In the genomic region with DNA sequence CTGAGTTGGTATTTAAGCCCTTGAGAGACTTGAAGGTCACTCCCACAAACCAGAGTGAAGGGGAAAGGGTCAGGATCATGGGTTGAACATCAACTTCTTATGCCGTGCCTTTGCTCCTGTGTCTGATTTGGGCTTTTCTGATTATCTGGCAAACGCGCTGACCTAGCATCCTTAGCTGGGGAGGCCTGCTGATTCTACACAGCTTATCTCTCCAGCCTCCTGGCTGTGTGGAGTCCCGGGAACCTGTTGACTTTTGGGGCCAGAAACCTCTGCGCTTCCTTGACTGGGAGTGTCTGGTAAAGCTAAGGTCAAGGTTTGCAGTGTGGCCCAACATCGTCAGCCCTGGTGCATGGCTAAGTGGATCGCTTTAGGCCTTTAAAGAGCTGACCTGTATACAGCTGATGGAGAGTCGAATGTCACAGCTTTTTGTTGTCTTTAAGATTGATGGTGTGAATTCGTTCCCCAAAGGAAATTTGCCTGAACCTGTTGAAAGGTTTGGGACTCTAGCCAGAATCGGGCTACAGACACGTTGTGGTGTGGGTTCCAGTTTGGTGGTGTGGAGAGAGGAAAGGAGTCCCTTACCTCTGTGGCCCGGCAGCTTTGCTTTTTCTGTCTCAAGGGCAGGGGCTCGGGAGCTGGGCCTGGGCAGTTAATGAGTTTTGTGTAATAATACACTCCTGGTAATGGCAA, we compare ENCODE assay signal across 9 mouse cellular contexts. TPM values are rescaled to one million over a fixed set of nuclear protein-coding genes. Genes with fewer than 3 reads are reported as not detected.
A peak's percentile ranks its signal among the peaks of the same experiment; 100 is the strongest.
DNase-seq lines count a peak whose midpoint lies in the region; ATAC-seq lines count a peak whose summit lies in the region.
"Had no signal": no experiment of that assay in that cellular context is flagged by ENCODE, and none has a peak within 500 bp of the region (broad histone marks: within the 10 kb centered on the region; RNA-seq: fewer than 3 reads in every experiment).

No protein-coding gene starts in this region.

- ATAC-seq in neural tube, embryonic 12.5 days (ENCODE audit: low FRiP score, low read depth), result no peak
- ATAC-seq in stomach, embryonic 16.5 days (ENCODE audit: insufficient read depth, low FRiP score), result no peak

- 45% methylated on average over 13 of the region's 13 CpGs for WGBS in neural tube, embryonic 12.5 days
- WGBS in stomach, embryonic 16.5 days, result 37% methylated on average over 13 of the region's 13 CpGs

- no peak overlapping the region for H3K9ac ChIP-seq in neural tube, embryonic 12.5 days
- peak overlapping the region; percentile 7; the same call in 1 of the 2 replicates for H3K9ac ChIP-seq in stomach, embryonic 16.5 days (ENCODE audit: low read length)
- H3K9ac ChIP-seq: embryonic facial prominence, embryonic 15.5 days had no signal

- H3K4me2 ChIP-seq in neural tube, embryonic 12.5 days (replicated peaks), result peak overlapping the region; percentile 36
- no peak overlapping the region for H3K4me2 ChIP-seq in stomach, embryonic 16.5 days (ENCODE audit: low read depth, low read length)
- H3K4me2 ChIP-seq: embryonic facial prominence, embryonic 15.5 days had no signal

- H3K27ac ChIP-seq in neural tube, embryonic 12.5 days, result no peak overlapping the region
- 0 out of 2 replicates have a peak overlapping the region, but pooled peaks have one; percentile 11 for H3K27ac ChIP-seq in stomach, embryonic 16.5 days (ENCODE audit: low read length)
- H3K27ac ChIP-seq: embryonic facial prominence, embryonic 15.5 days had no signal

- peaks cover 45% of the 10 kb centered on the region for H3K4me1 ChIP-seq in neural tube, embryonic 12.5 days
- H3K4me1 ChIP-seq in stomach, embryonic 16.5 days (ENCODE audit: control insufficient read depth, insufficient read depth, low read length), result peaks cover 11% of the 10 kb centered on the region

- DNase-seq in cerebellum, adult 8-10 months, result peak; percentile 50
- DNase-seq in cerebellum, adult 11-12 months, result no peak
- no peak for DNase-seq in neural tube, embryonic 10.5 days (ENCODE audit: extremely low spot score, low spot score)
- peak; percentile 37 for DNase-seq in kidney, postnatal 10 days
- DNase-seq in gastrocnemius, postnatal 10 days, result no peak
- no peak for DNase-seq in adrenal gland, adult 18-20 months (ENCODE audit: low spot score in 2 of 2)

- H3K9me3 ChIP-seq in neural tube, embryonic 12.5 days, result no peaks in the 10 kb centered on the region
- no peaks in the 10 kb centered on the region for H3K9me3 ChIP-seq in stomach, embryonic 16.5 days (replicated peaks; ENCODE audit: control insufficient read depth, low read length)
- H3K9me3 ChIP-seq: embryonic facial prominence, embryonic 15.5 days had no signal

- H3K27me3 ChIP-seq in neural tube, embryonic 12.5 days (replicated peaks), result no peaks in the 10 kb centered on the region
- H3K27me3 ChIP-seq in stomach, embryonic 16.5 days (ENCODE audit: control insufficient read depth, insufficient read depth, low read length), result no peaks in the 10 kb centered on the region
- H3K27me3 ChIP-seq: embryonic facial prominence, embryonic 15.5 days had no signal

- H3K4me3 ChIP-seq in neural tube, embryonic 12.5 days, result no peak overlapping the region
- H3K4me3 ChIP-seq in stomach, embryonic 16.5 days (replicated peaks; ENCODE audit: low read length), result no peak overlapping the region
- H3K4me3 ChIP-seq: embryonic facial prominence, embryonic 15.5 days had no signal

- no peaks in the 10 kb centered on the region for H3K36me3 ChIP-seq in neural tube, embryonic 12.5 days
- H3K36me3 ChIP-seq in stomach, embryonic 16.5 days (ENCODE audit: control insufficient read depth, insufficient read depth, low read length), result no peaks in the 10 kb centered on the region
- H3K36me3 ChIP-seq: embryonic facial prominence, embryonic 15.5 days had no signal

RNA-seq across cellular contexts. Expression of a gene that starts 3.8 kb away (rescaled TPM):
- polyA plus RNA-seq in neural tube, embryonic 12.5 days (2016; fragmentation: Nextera tagmentation; extraction: Ambion mirVana), result 14.2 and 17.1 TPM in 2 replicates
- 4.1 and 5.0 TPM in 2 replicates for polyA plus RNA-seq in stomach, embryonic 16.5 days (2015; fragmentation: Nextera tagmentation; extraction: Ambion mirVana)
- total RNA-seq in gastrocnemius, postnatal 10 days (2021), result 10 to 100 TPM; 24.2 to 27.3 TPM
- 10 to 100 TPM; 22.8 to 29.1 TPM for total RNA-seq in adrenal gland, adult 18-20 months (2021)

RNA-seq across cellular contexts. Expression of a gene that starts 21.9 kb away (rescaled TPM):
- polyA plus RNA-seq in neural tube, embryonic 12.5 days (2016; fragmentation: Nextera tagmentation; extraction: Ambion mirVana), result 4.9 and 5.8 TPM in 2 replicates
- 6.2 and 6.7 TPM in 2 replicates for polyA plus RNA-seq in stomach, embryonic 16.5 days (2015; fragmentation: Nextera tagmentation; extraction: Ambion mirVana)
- total RNA-seq in gastrocnemius, postnatal 10 days (2021), result 10 to 100 TPM in 1 of 2 experiments, 1 to 10 TPM in 1; 7.9 to 10.0 TPM
- total RNA-seq in adrenal gland, adult 18-20 months (2021), result 1 to 10 TPM; 7.5 TPM

RNA-seq across cellular contexts. Expression of a gene that starts 25.4 kb away (rescaled TPM):
- polyA plus RNA-seq in neural tube, embryonic 12.5 days (2016; fragmentation: Nextera tagmentation; extraction: Ambion mirVana), result 0.52 and 0.76 TPM in 2 replicates
- polyA plus RNA-seq in stomach, embryonic 16.5 days (2015; fragmentation: Nextera tagmentation; extraction: Ambion mirVana), result 1.4 and 1.7 TPM in 2 replicates
- total RNA-seq in gastrocnemius, postnatal 10 days (2021), result 10 to 100 TPM; 25.5 to 32.6 TPM
- 10 to 100 TPM; 11.5 to 20.8 TPM for total RNA-seq in adrenal gland, adult 18-20 months (2021)

RNA-seq across cellular contexts. Expression of a gene that starts 48.6 kb away (rescaled TPM):
- 68.3 and 69.2 TPM in 2 replicates for polyA plus RNA-seq in neural tube, embryonic 12.5 days (2016; fragmentation: Nextera tagmentation; extraction: Ambion mirVana)
- 42.4 and 43.8 TPM in 2 replicates for polyA plus RNA-seq in stomach, embryonic 16.5 days (2015; fragmentation: Nextera tagmentation; extraction: Ambion mirVana)
- 10 to 100 TPM; 77.6 to 83.7 TPM for total RNA-seq in gastrocnemius, postnatal 10 days (2021)
- 100 to 1,000 TPM; 118 to 147 TPM for total RNA-seq in adrenal gland, adult 18-20 months (2021)

RNA-seq across cellular contexts. Expression of a gene that starts 52.6 kb away (rescaled TPM):
- 134 and 140 TPM in 2 replicates for polyA plus RNA-seq in neural tube, embryonic 12.5 days (2016; fragmentation: Nextera tagmentation; extraction: Ambion mirVana)
- polyA plus RNA-seq in stomach, embryonic 16.5 days (2015; fragmentation: Nextera tagmentation; extraction: Ambion mirVana), result 59.1 and 63.1 TPM in 2 replicates
- total RNA-seq in gastrocnemius, postnatal 10 days (2021), result 100 to 1,000 TPM; 148 to 160 TPM
- 100 to 1,000 TPM; 152 to 175 TPM for total RNA-seq in adrenal gland, adult 18-20 months (2021)

Comparison
In these comparisons a context has a peak if more than half of its experiments do, and no peak if none do; other contexts are left out.
1. DNase-seq: peak in cerebellum, adult 8-10 months (single experiment) and kidney, postnatal 10 days (single experiment); none in cerebellum, adult 11-12 months (single experiment), neural tube, embryonic 10.5 days (single experiment), gastrocnemius, postnatal 10 days (single experiment) and adrenal gland, adult 18-20 months (0 of 2).